Mouse (Mus musculus) ES-Bruce4 (cell line): ENCODE measurements around the gene Dmd.

Experiments
- CTCF ChIP-seq: IDR thresholded peaks from one replicate; pipeline ENCODE4 v1.8.1; 2011; ENCODE audit warnings: low read depth, low read length
- EP300 ChIP-seq: IDR thresholded peaks from 2 replicates; pipeline ENCODE4 v1.6.1; 2011; ENCODE audit warnings: low read depth, low read length; ENCODE audit not compliant: insufficient read depth
- POLR2A ChIP-seq: IDR thresholded peaks from one replicate; pipeline ENCODE4 v1.8.1; 2011; ENCODE audit warnings: low read length; ENCODE audit not compliant: insufficient read depth

- TF ChIP-seq CTCF: peak; percentile 72
- TF ChIP-seq POLR2A: no peak
- TF ChIP-seq EP300: no peak
These were observed 1052.6 kb downstream of the Dmd start for GRCm38 (mm10) chrX:84001294-84001693.
